Mouse (Mus musculus) spleen, adult 18-20 months (tissue): ENCODE measurements around the gene Gm1123.

Experiments
- DNase-seq, 2 experiments: peaks; one replicate each; pipeline ENCODE4 v3.0.0; 2022; ENCODE audit warnings: mixed read lengths in 2 of 2

Gene Gm1123

GRCm38 (mm10) chr9:98999881-99000339 is 35.6 kb downstream of the Gm1123 start:
- no peak for DNase-seq

GRCm38 (mm10) chr9:98994103-98994502 is 41.4 kb downstream of the Gm1123 start:
- no peak for DNase-seq

- DNase-seq: no peak
These were observed 48.4 kb downstream of the Gm1123 start for GRCm38 (mm10) chr9:98987131-98987530.

DNA sequence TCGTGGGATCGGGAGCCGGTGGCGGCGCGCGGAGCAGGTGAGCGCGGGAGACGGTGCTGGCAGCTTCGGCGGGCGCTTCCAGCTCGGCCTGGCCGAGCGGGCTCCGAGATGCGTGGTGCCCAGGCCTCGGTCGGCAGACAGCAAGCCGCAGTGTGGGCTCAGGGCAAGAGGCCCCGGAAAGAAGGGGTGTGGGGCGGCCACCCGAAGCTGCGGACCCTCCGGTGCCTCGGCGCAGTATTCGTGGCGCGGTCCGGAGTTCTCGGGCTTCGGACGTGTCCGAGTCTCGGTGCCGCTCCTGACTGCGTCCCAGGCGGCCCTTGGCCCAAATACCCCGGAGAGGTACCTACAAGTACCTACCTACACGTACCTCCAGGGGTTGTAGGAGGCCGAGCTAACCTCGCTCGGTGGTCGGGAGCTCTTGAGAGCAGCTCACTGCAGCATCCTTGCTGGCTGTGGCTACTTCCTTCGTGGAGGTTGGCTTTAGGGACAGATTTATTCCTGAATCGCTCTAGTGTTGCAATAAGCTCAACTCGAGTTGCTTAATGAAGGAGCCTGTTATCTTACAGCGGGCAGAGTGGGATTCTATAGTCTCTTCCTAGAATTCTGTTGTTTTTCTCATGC is 48.9 kb downstream of the Gm1123 start:
- DNase-seq: no peak

DNA sequence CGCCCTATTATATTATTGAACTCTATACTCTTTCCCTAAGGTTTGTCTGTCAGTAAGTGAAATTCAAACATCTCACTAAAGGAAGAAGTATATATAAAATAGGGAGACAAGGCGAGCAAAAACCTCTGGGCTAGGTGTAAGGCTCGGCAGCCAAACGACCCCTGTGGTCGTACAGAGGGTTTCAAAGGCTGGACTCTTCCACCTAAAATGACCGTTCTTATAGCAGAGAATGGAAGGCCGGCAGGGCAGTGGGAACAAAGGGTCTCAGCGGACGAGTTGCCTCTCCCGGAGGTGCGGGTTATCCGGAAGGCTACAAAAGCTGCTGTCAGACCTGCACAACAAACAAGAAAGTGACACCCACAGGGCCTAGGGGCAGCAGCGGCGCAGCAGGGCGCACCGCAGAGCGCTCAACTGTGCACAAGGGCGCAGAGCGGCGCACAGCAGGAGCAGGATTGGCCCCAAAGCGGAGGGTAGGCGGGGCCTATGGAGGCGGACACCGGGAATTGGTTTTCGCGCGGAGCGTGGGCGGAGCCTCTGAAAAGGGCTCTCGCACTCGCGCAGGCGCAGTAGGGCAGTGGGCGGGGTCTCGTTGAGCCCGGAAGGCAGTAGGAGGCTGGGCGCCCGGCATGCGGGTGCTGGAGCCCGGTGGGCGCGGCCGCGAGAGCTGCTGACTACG is 49.6 kb downstream of the Gm1123 start, which contains the start of gene Faim:
Gene Faim, plus strand, starts transcription at position 574 of the 676 bp plus-strand sequence.
- DNase-seq: peak; percentile 100

DNA sequence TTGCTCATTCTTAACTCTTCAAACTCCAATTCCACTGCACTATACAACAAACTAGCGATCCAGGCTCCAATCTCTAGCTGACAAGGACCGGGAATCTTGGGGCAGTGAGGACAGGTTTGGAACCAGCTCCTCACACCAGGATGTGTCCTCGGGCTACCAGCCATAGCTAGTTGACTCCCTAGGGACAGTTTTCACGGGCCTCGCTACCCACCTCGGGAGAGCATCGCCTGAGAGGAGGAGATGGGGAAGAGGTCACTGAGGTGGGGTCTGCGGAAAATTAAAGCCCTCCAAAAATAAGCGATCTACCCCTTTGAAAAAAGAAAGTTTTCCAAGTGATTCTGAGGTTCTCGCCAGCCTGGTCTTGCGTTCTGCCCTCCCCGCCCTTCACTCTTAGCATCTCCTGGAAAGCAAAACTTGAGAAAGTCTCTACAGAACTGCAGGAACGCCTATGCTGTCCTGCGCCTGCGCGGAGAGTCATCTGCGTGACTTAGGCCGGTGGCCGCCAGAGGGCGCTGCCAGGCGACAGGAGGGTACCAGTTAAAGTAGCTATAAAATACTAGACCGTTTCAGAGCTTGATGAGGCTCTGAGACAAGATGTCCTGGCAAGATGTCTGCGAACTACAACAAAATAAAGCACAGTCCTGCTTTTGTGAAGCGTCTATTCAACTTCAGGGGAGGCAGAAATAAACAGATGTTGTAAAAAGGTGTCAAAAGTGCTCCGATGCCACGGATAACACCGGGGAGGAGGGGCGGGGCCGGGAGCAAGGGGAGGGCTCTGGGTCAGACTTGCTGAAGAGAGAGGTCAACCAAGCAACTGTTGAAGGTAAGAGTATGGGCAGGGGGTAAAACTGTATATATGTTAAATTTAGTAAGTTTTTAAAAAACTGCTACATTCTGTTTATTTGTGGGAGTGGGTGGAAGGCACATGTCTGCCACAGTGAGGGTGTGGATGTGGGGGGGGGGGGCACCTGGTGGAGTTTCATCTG is 55.8 kb downstream of the Gm1123 start:
- peak; percentile 81 to 95 for DNase-seq

- no peak for DNase-seq
These were observed 59.0 kb downstream of the Gm1123 start for GRCm38 (mm10) chr9:98976520-98976919.

DNA sequence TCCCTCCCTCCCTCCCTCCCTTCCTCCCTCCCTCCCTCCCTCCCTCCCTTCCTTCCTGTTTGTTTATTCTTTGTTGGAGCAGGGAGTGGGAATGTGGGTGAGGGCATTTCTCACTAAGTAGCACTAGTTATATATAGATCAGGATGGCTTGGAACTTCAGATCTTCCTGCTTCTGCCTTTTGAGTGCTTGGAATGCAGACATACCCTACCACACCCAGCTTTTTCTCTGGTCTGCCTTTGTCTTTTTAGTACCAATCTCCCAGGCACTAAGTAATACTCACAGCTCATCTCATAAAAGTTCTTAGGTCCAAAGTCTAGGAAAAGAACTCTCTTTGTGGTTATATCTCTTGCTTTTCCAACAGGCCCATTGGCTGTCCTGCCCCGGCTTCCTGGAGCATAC is 59.4 kb downstream of the Gm1123 start:
- no peak for DNase-seq

DNA sequence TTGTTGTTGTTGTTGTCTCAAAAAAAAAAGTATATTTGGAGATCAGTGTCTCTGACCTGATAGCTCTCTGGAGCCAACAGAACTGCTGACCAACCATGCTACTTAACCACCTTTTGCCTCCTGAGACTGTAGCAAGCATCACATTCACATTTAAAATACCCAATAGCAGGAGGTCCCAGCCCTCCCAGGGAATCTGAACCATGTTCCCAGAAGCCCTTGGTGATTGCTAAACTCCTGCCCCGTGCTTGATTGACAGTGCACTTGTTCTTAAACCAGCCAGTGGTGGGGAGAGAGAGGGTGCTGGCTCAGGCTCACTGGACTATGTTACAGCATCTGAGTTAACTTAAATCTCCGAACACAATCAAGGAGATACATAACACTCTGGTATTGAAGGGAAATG is 60.6 kb downstream of the Gm1123 start:
- DNase-seq: no peak

DNA sequence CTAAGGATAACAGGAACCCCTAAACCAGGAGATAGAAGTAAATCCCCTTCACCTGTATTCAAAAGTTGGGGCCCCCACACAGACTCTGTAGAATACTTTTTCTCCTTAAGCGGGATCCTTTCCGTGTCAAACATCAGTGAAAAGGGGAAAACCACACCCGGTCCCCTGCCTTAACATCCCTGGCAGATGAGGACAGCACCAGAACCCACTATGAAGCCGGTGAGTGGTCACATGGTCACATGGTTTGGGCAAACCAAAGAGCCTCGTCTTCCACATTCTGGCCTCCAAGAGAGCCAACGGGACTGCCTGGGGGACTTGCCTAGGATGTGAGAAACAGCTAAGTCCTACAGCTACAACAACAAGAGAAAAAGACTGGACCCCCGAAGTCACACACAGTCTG is 62.0 kb downstream of the Gm1123 start:
- no peak for DNase-seq

DNA sequence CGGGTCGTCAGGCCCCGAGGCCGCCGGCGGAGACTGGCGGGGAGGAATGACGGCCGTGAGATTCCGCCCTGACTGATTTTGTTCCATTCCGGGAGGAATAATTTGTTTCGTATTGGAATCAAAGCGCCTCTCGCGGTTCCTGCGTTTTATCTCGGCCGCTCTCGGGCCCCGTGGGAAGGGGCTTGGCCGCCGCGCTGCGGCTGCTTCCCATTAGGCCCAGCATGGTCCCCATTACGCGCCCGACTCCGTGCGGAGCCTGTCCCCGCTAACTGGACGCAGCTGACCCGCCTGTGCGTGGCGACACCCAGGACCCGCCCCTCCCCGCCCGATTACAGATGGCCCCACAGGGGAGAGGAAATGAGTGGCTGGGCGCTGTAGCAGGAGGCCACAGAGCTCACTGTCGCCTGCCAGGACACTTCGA is 62.4 kb downstream of the Gm1123 start:
- DNase-seq: no peak

GRCm38 (mm10) chr9:98965084-98965483 is 70.4 kb downstream of the Gm1123 start:
- no peak for DNase-seq

DNA sequence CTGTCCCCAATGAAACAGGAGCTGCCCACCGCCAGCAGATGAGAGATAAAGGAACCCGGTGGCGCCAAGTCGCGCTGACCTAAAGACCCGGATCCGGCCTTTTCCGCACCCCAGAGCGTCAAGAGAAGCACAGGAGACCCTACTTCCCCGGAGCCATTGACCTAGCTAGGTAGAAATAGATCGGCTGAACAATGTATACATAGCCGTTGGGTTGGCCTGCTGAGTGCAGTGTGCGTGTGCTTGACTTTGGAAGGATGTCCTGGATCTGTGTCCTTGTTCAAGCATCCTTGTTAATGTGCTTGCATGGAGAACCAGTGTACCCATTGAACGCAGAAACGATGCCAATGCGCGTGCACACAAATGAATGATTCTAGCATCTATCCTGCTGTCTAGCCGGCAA is 71.9 kb downstream of the Gm1123 start:
- no peak for DNase-seq

DNA sequence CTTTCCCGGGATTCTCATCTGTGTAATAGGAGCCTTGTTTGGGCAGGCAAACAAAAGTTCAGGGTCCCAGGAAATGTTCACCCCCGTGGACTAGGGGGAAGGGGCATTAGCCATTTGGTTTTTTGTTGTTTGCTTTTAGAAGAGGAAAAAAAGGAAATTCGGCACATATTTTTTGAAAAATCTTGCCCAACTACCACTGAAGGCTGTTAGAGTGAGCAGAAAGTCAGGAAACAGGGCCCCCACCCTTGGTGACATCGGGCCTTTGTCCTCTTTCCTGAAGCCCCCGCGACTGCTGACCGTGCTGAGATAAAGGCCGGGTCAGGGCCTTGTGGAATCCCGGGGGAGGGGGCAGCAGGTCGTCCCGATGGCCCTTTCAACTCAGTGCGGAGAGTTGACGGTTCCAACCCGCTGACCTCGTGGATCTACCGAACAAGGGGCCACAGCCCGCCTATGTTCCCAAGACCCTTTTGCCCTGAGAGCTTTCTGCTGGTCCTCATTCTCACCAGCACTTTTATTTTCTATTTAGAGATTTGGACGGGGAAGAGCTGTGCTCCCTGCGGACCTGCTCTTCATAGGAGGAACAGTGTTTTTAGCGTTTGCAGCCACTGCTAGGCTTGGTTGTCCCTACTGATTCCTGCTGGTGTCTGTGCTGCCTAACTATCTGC is 72.9 kb downstream of the Gm1123 start:
- DNase-seq: no peak

DNA sequence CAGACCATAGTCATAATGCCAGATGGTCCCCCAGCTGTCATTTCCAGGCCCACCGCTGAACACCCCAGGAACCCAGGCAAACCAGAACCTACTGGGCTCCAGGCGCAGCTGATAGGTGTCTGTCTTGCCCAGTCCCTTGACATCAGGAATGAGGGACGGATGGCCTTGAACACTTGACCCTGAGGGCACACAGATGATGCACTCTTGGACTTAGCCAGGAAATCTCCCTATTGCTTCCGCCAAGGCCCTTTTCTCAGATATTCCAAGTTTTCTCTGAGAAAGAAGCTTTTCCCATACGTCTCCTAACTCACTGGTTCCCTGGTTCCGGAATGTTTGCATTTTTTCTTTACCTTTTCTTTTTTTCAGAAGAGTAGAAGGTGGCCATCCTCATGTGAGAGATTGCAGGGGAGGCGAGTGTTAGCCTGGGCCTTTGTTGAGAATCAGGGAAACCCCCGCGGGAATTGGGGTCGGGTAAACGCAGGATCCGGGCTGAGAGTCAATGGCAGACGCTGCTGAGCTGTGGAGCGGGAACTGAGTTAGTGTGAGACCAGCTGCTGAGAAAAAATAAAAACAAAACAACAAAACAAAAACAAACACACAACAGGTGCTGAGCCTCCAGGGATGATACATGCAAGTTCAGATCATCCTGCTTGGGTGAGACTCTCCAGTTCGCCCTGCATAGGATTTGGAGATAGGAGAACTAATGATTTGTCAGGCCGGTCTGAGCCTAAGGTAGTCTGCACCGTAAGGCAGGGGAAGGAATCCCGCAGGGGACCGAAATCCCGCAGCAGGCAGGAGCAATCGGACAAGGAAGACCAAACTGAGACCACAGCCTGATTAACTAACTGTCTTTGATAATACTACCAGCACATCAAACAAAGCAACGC is 73.7 kb downstream of the Gm1123 start:
- DNase-seq: no peak

DNA sequence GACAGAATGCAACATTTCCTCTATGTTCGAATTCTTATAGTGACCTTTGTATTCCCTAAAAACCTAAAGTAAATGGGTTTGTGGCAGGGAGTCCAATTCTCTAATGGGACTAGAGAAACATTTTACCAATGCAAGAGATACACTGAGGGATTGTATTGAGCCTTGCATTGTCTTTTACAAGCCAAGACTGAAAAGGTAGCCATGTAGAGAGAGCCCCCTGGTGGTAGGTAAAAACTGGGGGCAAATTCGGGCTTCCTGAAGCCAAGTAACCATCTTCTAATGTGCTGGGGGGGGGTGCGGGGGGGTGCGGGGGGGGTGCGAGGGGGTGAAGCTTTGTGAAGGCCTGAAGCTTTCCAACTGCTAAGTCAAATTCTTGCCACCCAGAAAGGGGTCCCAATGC is 75.2 kb downstream of the Gm1123 start:
- DNase-seq: no peak

DNA sequence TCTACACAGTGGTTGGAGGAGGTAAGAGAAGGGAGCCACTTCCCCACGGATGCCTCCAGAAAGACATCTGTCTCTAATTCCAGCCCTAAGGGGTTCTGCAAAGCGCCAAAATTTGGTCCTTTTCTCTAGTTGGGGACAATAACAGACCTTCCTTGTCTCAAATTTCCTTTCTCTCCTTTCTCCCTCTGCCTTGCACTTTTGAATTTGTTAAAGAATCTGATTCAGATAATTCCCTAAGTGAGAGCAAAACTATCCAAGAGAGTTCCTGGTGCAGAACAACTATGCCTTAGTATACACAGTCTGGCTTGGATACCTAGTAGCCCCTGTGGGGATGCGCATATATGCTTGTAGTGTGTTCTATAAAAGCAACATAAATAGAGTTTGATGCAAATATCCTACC is 75.7 kb downstream of the Gm1123 start:
- no peak for DNase-seq

- no peak for DNase-seq
These were observed 76.9 kb downstream of the Gm1123 start for GRCm38 (mm10) chr9:98958628-98959027.

DNA sequence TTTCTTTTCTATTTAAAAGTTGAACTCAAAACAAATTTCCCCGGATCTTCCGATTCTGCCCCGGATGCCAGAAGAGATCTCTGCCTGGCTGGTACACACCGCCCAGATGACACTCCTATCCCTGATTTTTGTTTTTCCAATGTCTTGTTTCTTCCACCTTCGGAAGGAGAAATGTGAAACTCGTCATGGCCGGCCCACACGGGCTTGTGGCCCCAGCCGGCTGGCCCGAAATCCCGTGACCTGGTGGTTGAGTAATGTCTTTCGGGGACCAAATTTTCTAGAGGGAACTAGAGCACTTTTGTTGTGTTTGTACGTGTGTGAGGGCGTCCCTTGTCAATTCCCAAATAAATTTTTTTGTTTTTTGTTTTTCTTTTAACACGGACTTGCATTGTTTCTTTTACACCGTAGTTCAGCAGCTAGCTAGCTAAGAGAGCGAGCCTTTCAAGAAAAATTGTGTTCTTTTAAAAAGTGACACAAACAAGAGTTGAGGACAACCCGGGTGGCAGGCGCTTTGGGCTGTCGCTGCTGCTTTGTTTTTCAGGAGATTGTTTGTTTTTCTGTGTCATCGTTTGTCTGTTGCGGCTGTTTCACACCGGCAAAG is 77.7 kb downstream of the Gm1123 start:
- no peak for DNase-seq
